Mouse (Mus musculus): ENCODE measurements around the gene 4930590J08Rik. TPM values are rescaled to one million over a fixed set of nuclear protein-coding genes. Genes with fewer than 3 reads are reported as not detected.
"Not testable (repeated sequence)": the region's sequence is repeated elsewhere in the genome, so short reads cannot be mapped to it uniquely, and the experiment has no call there.

The 4930590J08Rik gene
- polyA plus RNA-seq (2015; fragmentation: Nextera tagmentation; extraction: Ambion mirVana), result 0.07 TPM in 1 of 2 replicates, not detected in the other

DNA sequence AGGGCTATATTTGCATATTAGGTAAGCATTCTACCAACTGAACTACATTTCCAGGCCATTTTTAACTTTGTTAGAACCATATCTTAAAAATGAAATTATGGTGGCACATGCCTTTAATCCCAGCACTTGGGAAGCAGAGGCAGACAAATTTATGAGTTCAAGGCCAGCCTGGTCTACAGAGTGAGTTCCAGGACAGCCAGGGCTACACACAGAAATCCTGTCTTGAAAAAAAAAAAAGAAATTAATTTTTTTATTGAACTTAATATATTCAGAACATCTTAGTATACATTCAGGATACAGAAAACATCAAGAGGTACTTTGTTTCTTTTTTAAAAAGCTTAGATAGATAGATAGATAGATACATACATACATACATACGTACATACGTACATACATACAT is at the start of gene 4930590J08Rik:
Gene 4930590J08Rik (plus strand): TSS at position 301 of the 400 bp plus-strand sequence.
- not testable (repeated sequence) for H3K4me1 ChIP-seq (replicated peaks); H3K9me3 ChIP-seq (replicated peaks); DNase-seq; H3K4me3 ChIP-seq (replicated peaks); H3K4me2 ChIP-seq; H3K27ac ChIP-seq; H3K9ac ChIP-seq; H3K27me3 ChIP-seq; ATAC-seq (ENCODE audit: low read depth)
- WGBS (ENCODE audit: insufficient replicate concordance), result 90% methylated on average over 2 of the region's 2 CpGs
- H3K36me3 ChIP-seq, result peaks cover 43% of the 10 kb centered on the region

DNA sequence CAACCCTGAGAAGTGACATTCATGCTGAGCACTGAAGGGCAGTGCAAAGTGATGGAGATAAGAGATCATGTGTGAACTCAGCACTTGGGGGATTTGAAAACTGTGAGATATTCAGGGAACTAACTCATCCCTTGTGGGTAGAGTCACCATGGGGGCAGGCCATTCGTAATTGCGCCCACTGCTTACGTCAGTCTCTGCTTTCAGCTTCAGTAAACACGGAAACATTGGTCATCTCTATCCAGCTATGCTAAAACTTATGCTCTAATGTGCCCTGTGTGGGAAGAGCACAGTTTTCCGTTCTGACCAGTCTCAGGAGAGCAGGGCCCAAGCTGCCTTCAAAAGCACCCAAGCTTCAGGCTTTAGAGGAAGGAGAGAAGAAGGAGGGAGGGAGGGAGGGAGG is 44.3 kb upstream of the 4930590J08Rik start:
- H3K9ac ChIP-seq, result no peak overlapping the region
- no peak for ATAC-seq (ENCODE audit: low read depth)
- peaks cover 12% of the 10 kb centered on the region; the same call in 1 of the 2 replicates for H3K27me3 ChIP-seq
- H3K27ac ChIP-seq, result no peak overlapping the region
- H3K4me2 ChIP-seq, result no peak overlapping the region
- 50% methylated on average over 5 of the region's 5 CpGs for whole genome bisulfite sequencing (ENCODE audit: insufficient replicate concordance)
- no peaks in the 10 kb centered on the region for H3K9me3 ChIP-seq (replicated peaks)
- no peaks in the 10 kb centered on the region for H3K36me3 ChIP-seq
- no peaks in the 10 kb centered on the region for H3K4me1 ChIP-seq (replicated peaks)
- no peak overlapping the region for H3K4me3 ChIP-seq (replicated peaks)
- DNase-seq, result no peak

DNA sequence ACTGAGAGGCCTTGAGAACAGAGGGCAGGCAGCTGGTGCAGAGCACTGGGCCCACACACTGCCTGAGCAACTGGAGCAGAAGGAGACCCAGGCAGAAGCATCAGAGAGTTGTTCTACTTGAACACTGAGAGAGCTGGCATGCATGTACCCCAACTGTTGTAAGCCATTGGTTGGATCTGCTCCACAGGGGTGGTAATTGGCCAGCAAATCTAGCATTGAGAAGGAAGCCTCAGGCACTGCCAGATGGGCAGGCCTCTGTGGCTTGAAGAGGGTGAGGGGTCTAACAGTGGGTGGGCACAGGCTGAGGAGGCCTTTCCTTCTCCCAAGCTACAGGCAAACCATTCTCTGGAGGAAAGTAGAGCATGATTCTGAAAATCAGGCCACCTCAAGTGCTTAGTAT is 39.8 kb upstream of the 4930590J08Rik start:
- Histone ChIP-seq H3K9me3 (replicated peaks) (no peaks in the 10 kb centered on the region), H3K4me1 (replicated peaks) (no peaks in the 10 kb centered on the region), H3K4me2 (no peak overlapping the region), H3K27me3 (peaks cover 10% of the 10 kb centered on the region; the same call in 1 of the 2 replicates), H3K9ac (no peak overlapping the region), H3K36me3 (no peaks in the 10 kb centered on the region), H3K4me3 (replicated peaks) (no peak overlapping the region), H3K27ac (no peak overlapping the region)
- ATAC-seq (ENCODE audit: low read depth), result no peak
- no peak for DNase-seq

DNA sequence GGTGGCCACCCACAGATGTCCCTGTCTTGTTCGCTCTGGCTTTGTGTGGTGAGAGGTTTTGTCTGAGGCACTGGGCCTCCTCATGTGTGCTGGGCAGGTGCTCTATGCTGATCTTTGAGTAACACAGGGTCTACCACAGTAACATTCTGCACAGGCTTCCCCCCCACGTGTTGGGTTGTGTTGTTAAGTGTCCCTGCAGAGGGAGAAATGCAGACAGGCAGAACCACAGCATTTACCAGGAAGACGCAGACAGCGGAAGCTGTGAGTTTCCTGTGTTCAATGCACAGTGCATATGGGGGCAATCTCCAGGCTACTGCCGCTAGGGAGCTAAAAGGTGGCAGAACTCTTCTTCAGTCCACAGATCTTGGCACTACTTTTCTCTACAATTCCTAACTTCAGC is 38.0 kb upstream of the 4930590J08Rik start:
- Histone ChIP-seq H3K9ac (no peak overlapping the region), H3K27ac (no peak overlapping the region), H3K4me3 (replicated peaks) (no peak overlapping the region), H3K36me3 (no peaks in the 10 kb centered on the region), H3K9me3 (replicated peaks) (no peaks in the 10 kb centered on the region), H3K4me2 (no peak overlapping the region), H3K27me3 (0 out of 2 replicates have a peak, but pooled peaks cover 6% of the 10 kb centered on the region), H3K4me1 (replicated peaks) (no peaks in the 10 kb centered on the region)
- WGBS (ENCODE audit: insufficient replicate concordance), result 37% methylated on average over 5 of the region's 5 CpGs
- no peak for DNase-seq
- ATAC-seq (ENCODE audit: low read depth), result no peak

DNA sequence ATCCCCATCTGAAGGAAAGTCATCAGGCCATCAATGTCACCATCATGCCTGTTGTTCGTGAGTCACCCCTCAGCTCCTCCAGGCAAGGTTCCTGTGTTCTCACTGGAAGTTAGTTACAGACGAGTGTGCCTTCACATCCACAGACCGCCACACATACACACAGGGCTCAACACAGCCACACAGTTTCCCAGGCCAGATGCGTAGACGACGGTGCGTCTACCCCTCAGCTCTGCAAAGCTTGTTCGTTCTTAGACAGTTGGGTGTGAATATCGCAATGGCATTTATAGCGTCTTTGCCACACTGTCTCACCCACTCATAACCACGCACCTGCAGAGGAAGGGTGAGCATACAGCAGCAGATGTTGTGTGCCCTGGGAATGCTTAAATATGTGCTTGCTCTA is 37.0 kb upstream of the 4930590J08Rik start:
- Histone ChIP-seq H3K36me3 (no peaks in the 10 kb centered on the region), H3K4me3 (replicated peaks) (no peak overlapping the region), H3K9ac (no peak overlapping the region), H3K27ac (no peak overlapping the region), H3K4me1 (replicated peaks) (no peaks in the 10 kb centered on the region), H3K27me3 (peaks cover 7% of the 10 kb centered on the region; the same call in 1 of the 2 replicates), H3K9me3 (replicated peaks) (no peaks in the 10 kb centered on the region), H3K4me2 (no peak overlapping the region)
- DNase-seq (no peak), ATAC-seq (ENCODE audit: low read depth) (no peak)
- 72% methylated on average over 11 of the region's 11 CpGs for WGBS (ENCODE audit: insufficient replicate concordance)

DNA sequence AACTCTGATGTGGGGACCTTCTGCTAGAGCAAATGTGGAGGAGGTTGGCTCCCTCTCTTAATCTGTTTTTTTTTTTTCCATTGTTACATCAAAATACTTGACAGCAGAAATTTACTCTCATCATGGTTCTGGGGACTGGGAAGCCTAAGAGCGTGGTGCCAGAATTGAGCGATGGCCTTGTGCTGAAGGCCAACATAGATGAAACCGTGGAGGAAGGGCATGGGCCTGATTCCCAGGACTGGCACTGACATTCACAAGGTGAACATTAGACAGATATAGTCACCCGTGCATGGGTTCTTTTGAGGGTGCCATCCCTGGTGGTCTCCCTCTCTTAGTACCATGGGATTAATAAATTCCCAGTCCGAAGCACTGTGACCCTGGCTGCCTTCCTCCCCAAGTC is 34.5 kb upstream of the 4930590J08Rik start:
- H3K4me3 ChIP-seq (replicated peaks), result no peak overlapping the region
- no peaks in the 10 kb centered on the region for H3K36me3 ChIP-seq
- DNase-seq (no peak), ATAC-seq (ENCODE audit: low read depth) (no peak)
- H3K9me3 ChIP-seq (replicated peaks), result no peaks in the 10 kb centered on the region
- 77% methylated on average over 5 of the region's 5 CpGs for WGBS (ENCODE audit: insufficient replicate concordance)
- peaks cover 19% of the 10 kb centered on the region; the same call in 1 of the 2 replicates for H3K27me3 ChIP-seq
- no peak overlapping the region for H3K9ac ChIP-seq
- H3K4me1 ChIP-seq (replicated peaks), result no peaks in the 10 kb centered on the region; the same call in 1 of the 2 replicates
- no peak overlapping the region for H3K4me2 ChIP-seq
- H3K27ac ChIP-seq, result no peak overlapping the region

DNA sequence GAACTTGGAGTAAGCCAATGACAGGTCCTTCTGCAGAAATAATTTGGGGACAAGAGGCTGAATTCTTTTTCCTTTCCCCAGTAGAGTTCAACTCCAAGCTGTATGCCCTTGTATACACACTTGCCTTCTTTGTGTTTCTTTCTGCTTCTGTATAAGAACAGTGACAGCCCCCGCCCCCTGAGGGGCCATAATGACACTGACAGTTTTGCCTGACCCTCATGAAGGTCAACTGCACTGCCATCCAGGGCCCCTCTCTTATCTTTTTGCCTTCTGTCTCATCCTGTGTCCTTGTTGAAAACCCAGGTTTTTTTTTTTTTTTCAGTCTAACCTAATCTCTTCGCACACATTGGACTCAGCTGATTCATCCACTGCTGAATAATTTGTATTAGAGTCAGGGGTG is 29.8 kb upstream of the 4930590J08Rik start:
- no peak overlapping the region for H3K9ac ChIP-seq
- no peak overlapping the region for H3K4me2 ChIP-seq
- H3K27ac ChIP-seq, result no peak overlapping the region
- no peak overlapping the region for H3K4me3 ChIP-seq (replicated peaks)
- WGBS (ENCODE audit: insufficient replicate concordance), result 25% methylated on average over 2 of the region's 2 CpGs
- ATAC-seq (ENCODE audit: low read depth) (no peak), DNase-seq (no peak)
- no peaks in the 10 kb centered on the region for H3K36me3 ChIP-seq
- H3K4me1 ChIP-seq (replicated peaks), result peaks cover 4% of the 10 kb centered on the region
- H3K9me3 ChIP-seq (replicated peaks), result no peaks in the 10 kb centered on the region
- peaks cover 16% of the 10 kb centered on the region; the same call in 1 of the 2 replicates for H3K27me3 ChIP-seq

DNA sequence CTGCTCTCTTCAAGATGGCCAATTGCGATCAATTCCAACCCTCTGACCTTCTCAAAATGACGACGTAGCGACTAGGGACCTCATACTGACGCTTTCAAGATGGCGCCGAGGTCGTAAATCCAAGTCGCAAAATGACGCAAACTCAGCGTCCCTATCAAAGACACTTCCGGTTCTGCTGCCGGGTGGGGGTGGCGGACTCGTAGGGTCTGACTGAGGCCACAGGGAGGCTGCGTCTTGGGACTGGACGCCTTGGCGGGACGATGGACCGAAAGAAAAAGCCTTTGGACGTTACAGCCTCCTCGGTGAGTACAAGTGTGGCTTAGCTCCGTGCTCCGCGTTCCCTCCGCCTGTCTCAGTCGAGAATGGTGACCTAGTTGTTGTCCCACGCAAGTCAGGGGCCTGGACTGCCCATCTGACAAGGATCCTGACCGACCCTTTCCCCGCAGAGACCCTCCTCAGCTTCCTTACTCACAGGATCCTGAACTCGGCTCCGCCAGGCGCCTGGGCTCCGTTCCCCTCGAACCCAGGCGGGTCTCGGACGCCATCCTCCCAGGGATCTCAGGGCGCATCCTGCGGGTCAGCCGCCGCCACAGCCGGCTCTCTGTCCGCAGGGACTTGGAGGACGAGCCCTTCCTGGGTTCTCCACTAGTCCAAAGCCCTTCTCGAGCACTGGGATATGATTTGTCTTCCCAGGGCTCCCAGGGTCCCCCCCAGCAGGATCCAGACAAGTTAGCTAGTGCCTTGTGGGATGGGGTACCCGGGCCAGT is 24.5 kb upstream of the 4930590J08Rik start, which contains the start of gene Ccdc174:
Gene Ccdc174 (plus strand): TSS at position 169 of the 767 bp plus-strand sequence.
- Histone ChIP-seq H3K4me3 (replicated peaks) (peak within 1 kb of the TSS; percentile 92), H3K4me2 (peak within 1 kb of the TSS; percentile 86), H3K27me3 (no peaks in the 10 kb centered on the region), H3K9me3 (replicated peaks) (no peaks in the 10 kb centered on the region), H3K9ac (peak within 1 kb of the TSS; percentile 92), H3K4me1 (replicated peaks) (peaks cover 28% of the 10 kb centered on the region), H3K36me3 (peaks cover 17% of the 10 kb centered on the region), H3K27ac (peak within 1 kb of the TSS; percentile 60)
- under 1% methylated on average over 47 of the region's 47 CpGs for WGBS (ENCODE audit: insufficient replicate concordance)
- peak; percentile 97 for ATAC-seq (ENCODE audit: low read depth)
- DNase-seq, result peak; percentile 90

DNA sequence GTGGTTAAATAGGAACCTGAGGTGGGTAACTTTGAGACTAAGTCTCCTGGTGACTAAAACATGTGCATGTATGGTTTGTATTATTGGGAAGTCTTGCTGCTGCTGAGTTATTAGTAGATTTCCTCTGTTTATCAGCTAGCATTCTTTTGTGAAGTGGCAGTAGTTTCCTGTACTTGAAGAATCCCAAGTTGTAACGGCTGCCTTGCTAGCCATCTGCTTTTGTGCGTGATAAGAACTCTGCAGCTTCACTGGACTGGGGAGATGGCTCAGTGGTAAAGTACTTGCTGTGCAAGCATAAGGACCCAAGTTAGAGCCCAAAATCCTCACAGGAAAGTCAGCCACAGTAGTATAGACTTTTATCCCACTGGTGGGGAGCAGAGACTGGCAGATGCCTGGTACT is 18.8 kb upstream of the 4930590J08Rik start:
- ATAC-seq (ENCODE audit: low read depth), result peak; percentile 65
- peaks cover 26% of the 10 kb centered on the region for H3K4me1 ChIP-seq (replicated peaks)
- H3K4me3 ChIP-seq (replicated peaks), result no peak overlapping the region
- DNase-seq, result no peak
- no peaks in the 10 kb centered on the region for H3K27me3 ChIP-seq
- no peak overlapping the region for H3K9ac ChIP-seq
- no peaks in the 10 kb centered on the region for H3K9me3 ChIP-seq (replicated peaks)
- peak overlapping the region; percentile 8; the same call in 1 of the 2 replicates for H3K27ac ChIP-seq
- H3K36me3 ChIP-seq, result peaks cover 63% of the 10 kb centered on the region
- WGBS (ENCODE audit: insufficient replicate concordance), result 16% methylated on average over 2 of the region's 2 CpGs
- no peak overlapping the region for H3K4me2 ChIP-seq

DNA sequence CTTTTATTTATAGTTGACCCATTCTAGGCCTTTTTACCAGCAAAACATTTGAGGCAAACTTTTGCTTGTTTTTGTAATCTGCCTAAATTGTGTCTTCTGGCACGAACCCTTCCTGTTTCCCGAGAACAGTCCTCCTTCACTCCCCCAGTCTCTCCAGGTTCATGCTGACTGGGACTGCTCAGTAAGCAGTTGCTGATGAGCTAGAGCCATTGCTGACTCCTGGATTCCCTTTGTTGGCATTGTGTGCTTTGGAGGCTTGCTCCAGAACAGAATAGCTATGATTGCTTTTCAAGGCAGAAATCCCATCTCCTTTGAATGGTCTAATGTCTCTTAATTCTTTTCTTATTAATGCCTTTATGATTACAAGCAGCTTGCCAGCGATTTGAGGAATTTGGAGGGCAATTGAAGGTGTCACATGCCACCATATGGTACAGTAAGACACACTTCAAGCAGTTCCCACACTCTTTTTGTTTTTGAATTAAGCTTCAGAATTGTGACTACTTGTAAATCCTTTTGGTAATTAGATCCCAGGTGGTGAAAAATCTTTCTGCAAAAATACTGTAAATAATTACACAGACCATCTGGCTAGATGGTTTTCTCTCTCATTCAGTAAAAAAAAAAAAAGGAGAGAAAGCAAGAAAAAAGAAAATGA is 13.2 kb upstream of the 4930590J08Rik start:
- H3K36me3 ChIP-seq, result peaks cover 79% of the 10 kb centered on the region
- whole genome bisulfite sequencing (ENCODE audit: insufficient replicate concordance), result 76% methylated on average over 3 of the region's 3 CpGs

DNA sequence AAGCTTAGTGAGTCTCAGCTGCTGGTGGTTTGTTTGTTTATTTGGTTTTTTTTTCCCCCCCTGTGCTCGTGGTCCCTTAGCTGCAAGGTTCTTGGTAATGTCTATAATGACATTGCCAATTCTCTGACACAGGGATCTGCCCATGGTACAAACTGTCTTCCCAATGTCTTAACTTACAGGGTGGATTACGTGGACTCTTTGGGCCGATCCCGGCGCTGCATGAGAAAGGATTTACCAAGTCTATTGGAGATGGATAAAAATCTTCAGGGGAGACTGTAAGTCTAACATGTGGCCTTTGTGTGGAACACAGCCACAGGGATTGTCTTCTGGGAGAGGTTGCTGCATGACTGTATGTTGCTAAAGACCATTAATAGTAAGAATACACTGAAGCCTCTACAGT is 12.0 kb upstream of the 4930590J08Rik start:
- WGBS (ENCODE audit: insufficient replicate concordance), result 81% methylated on average over 5 of the region's 5 CpGs

More for the DNA sequence above, 13.2 kb upstream of the 4930590J08Rik start:
- no peak overlapping the region for H3K27ac ChIP-seq
- no peak overlapping the region for H3K4me3 ChIP-seq (replicated peaks)
- H3K9ac ChIP-seq, result no peak overlapping the region
- no peaks in the 10 kb centered on the region for H3K9me3 ChIP-seq (replicated peaks)
- no peak overlapping the region for H3K4me2 ChIP-seq
- ATAC-seq (ENCODE audit: low read depth) (no peak), DNase-seq (no peak)
- no peaks in the 10 kb centered on the region for H3K27me3 ChIP-seq
- no peaks in the 10 kb centered on the region for H3K4me1 ChIP-seq (replicated peaks)

More for the DNA sequence above, 12.0 kb upstream of the 4930590J08Rik start:
- no peak for ATAC-seq (ENCODE audit: low read depth)
- no peak for DNase-seq
- peaks cover 83% of the 10 kb centered on the region for H3K36me3 ChIP-seq
- H3K4me1 ChIP-seq (replicated peaks), result no peaks in the 10 kb centered on the region
- no peak overlapping the region for H3K4me2 ChIP-seq
- no peaks in the 10 kb centered on the region for H3K27me3 ChIP-seq
- H3K4me3 ChIP-seq (replicated peaks), result no peak overlapping the region
- no peak overlapping the region for H3K9ac ChIP-seq
- no peak overlapping the region for H3K27ac ChIP-seq
- H3K9me3 ChIP-seq (replicated peaks), result no peaks in the 10 kb centered on the region
